Mouse (Mus musculus) gastrocnemius, postnatal 25 days (tissue): ENCODE measurements around the gene Psma1. TPM values are rescaled to one million over a fixed set of nuclear protein-coding genes. Genes with fewer than 3 reads are reported as not detected.

ENCODE experiments used
- DNase-seq: peaks from one replicate; pipeline ENCODE4 v3.0.0; 2022
- total RNA-seq, 2 experiments: library from RNA; stranded (reverse); gene quantifications; 1 replicate in 1 of 2; 2 replicates in 1 of 2; pipeline ENCODE4 v1.2.3; 2021

Psma1 gene
- total RNA-seq, 2 experiments from 2014 or later, result 90.6 to 99.7 TPM

- no peak for DNase-seq
These were observed 430 bp downstream of the Psma1 start for GRCm38 (mm10) chr7:114275372-114276004.

GRCm38 (mm10) chr7:114268446-114268845 is 7.5 kb downstream of the Psma1 start:
- DNase-seq, result no peak

- peak; percentile 90 for DNase-seq
These were observed 21.8 kb downstream of the Psma1 start, which contains the start of gene Copb1 for GRCm38 (mm10) chr7:114253885-114254833. Copb1 (minus strand) TSS chr7:114254711.

GRCm38 (mm10) chr7:114251684-114252083 is 24.2 kb downstream of the Psma1 start:
- no peak for DNase-seq

GRCm38 (mm10) chr7:114233980-114234379 is 41.9 kb downstream of the Psma1 start:
- no peak for DNase-seq

- no peak for DNase-seq
These were observed 42.9 kb downstream of the Psma1 start for GRCm38 (mm10) chr7:114232982-114233381.

- DNase-seq, result no peak
These were observed 44.1 kb downstream of the Psma1 start for GRCm38 (mm10) chr7:114231857-114232256.

- no peak for DNase-seq
These were observed 49.4 kb downstream of the Psma1 start for GRCm38 (mm10) chr7:114226521-114226920.

- no peak for DNase-seq
These were observed 55.5 kb downstream of the Psma1 start for GRCm38 (mm10) chr7:114220433-114220832.

- DNase-seq, result no peak
These were observed 59.0 kb downstream of the Psma1 start for GRCm38 (mm10) chr7:114216908-114217307.

Other genes starting within 250 kb of the Psma1 start
- gene Rras2, start 158.3 kb downstream of the Psma1 start, total RNA-seq, result 10 to 100 TPM; 13.9 to 18.5 TPM
- 10 to 100 TPM; 24.1 to 27.9 TPM for gene Copb1, start 21.4 kb downstream of the Psma1 start, total RNA-seq
- 1 to 10 TPM; 3.5 to 6.5 TPM for gene Pde3b, start 139.2 kb upstream of the Psma1 start, total RNA-seq